Mouse (Mus musculus) ovary, postnatal 10 days (tissue): ENCODE results near the gene Atp13a5.

ENCODE experiments used
- DNase-seq: peaks from one replicate; pipeline ENCODE4 v3.0.0; 2022; ENCODE audit warnings: low spot score

Gene Atp13a5

DNA sequence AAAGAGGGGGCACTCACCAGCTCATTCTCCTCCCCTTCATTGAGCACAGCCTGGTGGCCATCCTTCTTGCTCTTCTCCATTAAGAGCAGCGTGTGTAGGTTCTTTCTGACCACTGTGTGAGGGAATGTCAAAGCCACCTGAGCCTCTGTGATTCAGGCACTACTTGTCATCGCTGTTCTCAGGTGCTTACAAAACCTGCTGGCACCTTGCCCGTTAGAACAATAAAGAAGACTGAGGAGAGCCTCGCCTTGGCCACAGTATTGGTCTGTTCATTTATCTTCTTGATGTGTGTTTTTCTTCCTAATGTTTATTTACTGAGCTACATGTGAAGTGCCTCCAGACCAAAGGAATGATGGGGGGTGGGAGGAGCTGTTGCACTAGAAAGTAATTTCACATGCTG, at the start of gene Atp13a5:
Atp13a5 (minus strand) TSS at position 275 of the 400 bp plus-strand sequence.
- no peak for DNase-seq

DNA sequence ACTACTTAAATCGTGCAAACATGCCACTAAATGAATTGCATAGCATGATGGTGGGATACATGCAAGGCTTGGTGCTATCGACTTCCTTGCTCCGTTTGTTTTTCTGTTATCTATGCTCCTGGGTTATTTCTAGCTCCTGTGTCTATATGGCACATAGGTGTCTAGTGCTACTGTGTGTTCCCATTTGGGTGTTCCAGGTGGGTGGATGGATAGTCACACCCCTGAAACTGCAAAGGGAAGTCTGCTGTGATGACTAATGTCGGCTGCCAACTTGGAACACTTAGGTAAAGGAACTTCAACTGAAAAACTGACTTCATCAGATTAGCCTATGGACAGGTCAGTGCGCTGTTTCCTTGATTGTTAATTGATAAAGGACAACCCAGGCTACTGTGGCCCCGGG, 36.3 kb upstream of the Atp13a5 start:
- DNase-seq: no peak

DNA sequence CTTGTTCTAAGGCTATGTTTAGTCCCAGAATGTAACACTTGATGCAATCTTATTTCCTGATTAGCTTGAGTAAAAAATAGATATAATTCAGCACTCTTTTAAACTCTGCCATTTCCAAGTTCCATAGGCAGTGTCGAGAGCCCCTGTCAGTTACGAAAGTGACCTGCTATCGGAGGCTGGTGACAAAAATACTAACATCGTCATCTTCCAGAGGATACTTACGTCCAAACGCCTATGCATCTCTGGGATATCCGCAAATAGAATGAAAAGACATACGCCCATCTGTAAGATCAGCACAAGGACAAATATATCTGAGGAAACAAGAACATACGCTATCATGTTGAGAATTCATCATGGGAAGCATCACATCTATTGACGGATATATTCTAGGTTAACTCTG, 28.8 kb upstream of the Atp13a5 start:
- DNase-seq: no peak

DNA sequence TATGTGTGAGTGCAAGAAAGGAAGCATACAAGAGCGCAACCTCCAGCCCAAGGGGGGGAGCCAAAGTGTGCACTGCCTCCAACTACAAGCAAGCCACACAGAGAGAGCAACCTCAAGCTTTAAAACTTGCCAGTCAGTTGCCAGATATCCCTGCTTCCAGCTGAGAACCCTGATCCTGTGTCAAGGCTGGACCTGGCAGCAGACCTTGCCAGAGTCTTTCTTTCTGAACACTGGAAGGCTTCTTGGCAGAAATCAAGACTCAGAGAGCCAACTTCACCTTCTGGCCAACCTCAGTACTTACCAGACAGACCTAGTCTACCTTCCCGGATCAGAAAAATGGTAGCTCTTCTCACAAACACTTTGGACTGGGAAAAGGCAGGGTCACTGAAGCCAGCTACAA, 20.5 kb upstream of the Atp13a5 start:
- DNase-seq: no peak

DNA sequence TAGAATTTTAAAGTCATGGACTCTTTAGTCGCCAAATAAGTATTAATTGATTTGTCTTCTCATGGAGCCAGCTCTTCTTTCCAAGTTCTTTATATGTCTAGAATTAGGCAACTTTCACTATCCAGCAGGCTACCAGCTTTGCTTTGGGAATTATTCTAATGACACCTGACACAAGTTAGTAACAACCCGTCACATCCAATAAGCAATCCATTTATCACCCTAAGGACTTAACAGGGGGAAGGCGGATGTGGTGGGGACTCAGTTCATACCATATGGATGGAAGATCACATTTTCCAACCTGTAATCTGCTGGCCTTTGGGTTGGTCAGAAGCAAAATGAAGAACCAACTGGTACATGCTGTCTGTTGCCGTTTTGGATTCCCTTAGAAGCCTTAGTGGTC, 6.2 kb upstream of the Atp13a5 start:
- no peak for DNase-seq

DNA sequence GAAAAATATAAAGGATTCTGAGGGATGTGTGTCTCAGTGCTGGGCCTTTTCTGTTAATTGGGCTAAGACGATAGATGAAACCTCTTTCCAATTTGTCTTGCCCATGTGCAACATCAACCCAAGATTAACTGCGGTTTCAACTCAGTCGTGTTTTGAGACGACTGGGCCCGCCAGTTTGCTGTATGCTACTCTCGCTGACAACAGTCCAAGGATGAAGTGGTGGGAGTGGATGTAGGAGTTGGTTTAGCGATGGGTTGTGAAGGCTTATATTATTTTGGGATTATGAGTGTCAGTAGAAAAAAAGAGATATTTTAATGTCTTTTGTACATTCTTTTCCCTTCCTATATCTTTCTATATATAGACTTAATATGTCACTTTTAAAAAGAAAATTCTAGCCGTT, 3.9 kb downstream of the Atp13a5 start:
- DNase-seq: no peak

DNA sequence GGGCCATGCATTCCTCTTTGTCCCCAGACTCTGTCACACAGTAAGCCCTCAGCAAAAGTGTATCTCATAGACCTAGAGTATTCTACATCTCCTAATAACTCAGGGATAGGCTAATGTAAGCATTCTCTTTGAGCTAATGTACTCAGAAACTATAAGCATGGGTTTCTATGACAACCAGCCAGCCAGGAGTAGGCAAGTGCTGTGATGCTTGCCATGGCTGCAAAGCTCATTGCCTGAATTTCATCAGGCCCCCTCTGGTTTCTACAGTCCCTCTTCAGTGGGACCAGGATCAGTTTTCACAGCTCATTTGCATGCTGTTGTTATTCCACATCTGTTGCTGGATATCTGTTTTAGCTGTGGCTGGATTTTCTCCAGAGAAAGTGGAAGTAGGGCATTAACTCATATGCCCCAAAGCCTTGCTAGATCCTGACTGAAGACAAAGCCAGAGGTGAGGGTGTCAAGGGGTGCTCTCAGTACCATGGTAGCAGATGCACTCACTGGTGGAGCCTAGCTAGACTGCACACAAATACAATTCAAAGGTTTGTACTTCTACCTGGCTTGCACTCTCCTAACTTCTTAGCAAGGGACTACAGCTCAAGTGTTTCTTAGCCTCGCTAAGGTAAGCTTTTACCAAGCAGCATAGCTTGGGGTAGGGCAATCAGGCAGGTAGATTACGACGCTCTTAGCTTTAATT, 47.0 kb downstream of the Atp13a5 start:
- DNase-seq: no peak

DNA sequence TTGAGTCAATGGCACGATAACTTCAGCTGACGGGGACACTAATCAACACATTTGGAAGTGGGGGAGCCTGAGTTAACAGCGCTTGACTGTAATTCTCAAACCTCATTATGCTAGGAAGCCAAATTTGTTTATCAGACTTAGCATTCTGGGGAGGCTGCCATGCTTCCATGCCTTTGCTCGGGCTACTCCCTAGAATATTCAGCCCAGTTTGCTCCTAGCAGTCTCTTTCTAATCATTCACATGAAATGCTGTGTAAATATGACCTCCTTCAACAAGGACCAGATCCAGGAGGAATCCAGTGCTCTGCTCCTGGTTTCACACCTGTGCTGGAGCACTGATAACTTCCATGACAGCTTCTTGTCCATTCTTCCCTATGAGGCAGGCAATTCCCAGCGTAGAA, 47.6 kb downstream of the Atp13a5 start:
- no peak for DNase-seq

DNA sequence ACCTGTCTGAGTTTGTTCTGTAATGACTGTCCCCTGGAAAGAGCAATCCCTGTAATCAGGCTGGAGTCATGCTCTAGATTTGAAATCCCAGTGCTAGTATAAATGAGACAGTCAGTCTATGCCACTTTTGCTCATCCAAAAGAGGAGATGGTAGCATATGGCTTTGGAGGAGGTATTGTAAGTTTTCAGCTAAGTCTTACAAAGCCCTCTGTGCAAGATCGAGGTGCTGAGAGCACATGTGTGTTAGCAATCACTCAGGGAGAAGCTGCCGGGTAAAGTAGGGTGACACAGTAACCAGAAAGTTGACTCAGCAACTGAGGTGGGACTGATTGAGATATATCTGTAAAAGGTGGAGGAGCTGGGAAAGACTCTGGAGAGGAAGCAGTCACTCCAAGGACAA, 49.3 kb downstream of the Atp13a5 start:
- no peak for DNase-seq

DNA sequence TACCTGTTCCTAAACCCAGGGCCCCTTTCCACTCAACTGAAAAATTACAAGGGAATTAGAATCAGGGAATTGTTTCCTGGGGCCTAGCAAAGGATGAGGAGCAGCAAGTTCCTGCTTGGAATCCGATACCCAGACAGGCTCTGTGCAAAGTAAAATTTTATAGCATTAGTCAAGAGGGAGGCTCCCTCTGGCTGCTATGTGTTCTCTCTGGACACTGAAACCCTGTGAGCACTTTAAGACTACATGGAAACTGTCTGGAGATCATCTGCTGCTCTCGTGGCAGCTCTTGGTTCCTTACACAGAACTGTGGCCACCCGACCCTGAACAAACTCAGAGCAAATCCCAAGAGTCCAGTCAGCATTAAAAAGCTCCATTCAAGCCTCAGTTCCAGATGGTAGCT, 50.6 kb downstream of the Atp13a5 start:
- DNase-seq: no peak

DNA sequence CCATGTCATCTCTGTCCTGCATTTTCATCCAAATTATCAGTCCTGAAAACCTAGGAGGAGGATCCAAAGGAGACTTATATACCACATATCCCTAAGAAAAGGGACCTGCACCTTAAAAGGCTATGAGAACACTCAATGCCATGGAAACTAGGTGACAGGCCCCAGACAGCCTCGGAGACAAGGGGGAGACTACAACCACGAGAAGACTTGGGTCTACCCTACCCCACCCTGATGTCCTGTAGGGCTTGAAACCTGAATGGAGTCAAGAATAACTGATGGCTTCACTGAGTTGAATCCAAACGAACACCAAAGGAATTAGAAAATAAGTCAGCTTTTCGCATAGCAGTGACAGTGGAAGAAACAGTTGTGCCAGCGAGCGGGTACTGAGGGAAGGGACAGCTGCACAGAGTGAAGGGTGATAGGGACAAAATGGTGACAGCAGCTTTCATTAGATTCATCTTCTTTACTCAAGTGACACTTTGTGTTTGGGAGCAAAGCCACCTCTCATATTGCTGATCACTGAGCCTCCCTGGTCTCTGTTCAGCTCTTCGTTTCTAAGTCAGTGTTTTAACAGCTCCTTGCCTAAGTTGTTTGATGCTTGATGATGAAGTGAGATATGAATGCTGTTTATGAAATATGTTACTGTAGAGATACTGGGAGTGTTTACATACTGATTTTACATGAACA, 53.2 kb downstream of the Atp13a5 start:
- no peak for DNase-seq

DNA sequence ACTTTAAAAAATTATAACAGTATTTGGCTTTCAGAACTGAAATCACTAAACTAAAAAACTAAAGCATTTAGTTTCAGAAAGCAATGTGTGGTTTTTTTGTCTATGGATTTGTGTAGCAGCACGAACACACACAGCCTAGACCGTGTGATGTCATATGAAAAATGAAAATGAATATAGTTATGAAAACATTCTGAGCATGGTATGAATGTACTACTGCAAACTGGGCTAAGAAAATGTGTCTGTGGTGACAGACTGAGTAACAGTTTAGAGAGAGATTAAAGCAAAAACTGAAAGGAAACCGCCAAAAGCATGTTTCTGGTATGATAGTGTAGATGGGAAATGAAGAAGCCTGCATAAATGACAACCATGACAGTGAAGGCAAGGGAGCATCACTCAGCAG, 57.8 kb downstream of the Atp13a5 start:
- no peak for DNase-seq

DNA sequence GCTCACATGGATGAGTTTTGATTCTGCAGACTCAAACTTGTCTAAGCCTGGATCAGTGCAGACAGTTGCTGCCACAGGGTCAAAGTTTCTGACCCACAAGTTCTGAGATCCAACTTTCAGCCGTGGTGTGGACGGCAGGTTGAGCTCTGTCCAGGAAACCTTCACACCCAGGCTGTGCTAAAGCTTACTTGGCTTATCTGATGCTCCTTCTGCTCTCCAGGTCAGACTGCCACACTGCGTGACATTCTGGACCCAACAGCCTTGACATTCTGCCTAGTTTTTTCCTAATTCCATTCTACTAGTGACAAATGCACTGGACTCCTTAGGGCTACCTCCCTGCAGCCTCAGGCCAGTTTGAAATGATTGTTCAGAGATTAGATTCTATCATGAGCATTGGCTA, 63.1 kb downstream of the Atp13a5 start:
- no peak for DNase-seq

DNA sequence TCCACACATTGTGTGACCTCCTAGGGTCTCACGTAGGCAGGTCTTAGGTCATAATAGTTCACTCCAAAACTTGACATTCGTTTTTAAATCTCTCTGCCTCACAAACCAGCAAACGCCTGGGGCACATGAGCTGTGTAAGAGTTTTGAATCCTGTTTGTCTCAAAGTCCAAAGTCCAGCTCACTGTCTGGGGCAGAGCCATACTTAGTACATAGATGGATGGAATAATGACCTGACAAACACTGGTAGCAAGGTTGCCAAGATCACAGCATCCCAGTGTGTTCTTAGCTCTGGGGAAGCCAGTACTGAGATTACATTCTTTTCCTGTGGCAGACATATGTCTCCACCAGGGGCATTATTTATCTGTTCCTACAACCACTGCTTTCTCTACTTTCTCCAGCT, 63.5 kb downstream of the Atp13a5 start:
- DNase-seq: no peak

DNA sequence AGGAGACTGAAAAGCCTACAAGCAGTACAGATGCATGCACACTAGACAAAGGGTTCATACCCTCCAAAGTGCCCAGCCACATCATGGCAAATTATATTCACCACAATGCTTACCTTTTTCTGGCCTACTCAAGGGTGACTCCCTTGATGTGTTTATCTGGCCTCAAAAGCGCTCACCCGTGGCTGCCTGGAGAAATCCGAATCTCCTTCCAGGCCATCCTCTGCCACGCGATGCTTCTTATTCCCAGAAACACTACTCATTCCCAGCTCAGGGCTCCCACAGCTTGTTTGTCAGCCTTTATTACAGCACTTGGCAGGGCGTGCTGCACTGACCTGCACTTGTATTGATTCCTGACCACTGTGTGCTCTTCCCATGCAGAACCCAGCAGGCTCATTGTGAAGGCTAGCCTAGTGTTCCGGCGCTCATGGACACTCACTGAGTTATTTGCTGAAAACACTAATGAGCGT, 80.9 kb downstream of the Atp13a5 start:
- DNase-seq: no peak

DNA sequence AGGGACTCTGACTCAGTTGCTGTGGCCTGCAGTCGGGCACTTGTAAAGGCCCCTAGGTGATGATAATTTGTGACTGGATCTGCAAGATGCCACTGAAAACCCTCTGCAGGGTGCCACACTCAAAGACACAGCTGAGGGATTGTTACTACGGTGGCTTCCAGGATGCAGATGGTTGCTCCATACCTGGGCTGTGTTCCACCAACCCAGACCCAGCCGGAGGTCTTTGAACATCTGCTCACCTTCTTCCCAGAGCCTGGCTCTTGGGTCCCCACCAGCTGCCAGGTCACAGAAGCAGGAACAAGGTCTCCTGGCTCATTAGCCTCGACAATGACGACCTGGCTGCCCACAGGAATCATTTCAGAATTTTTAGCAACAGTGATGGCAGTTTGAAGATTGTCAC, 97.8 kb downstream of the Atp13a5 start:
- no peak for DNase-seq

DNA sequence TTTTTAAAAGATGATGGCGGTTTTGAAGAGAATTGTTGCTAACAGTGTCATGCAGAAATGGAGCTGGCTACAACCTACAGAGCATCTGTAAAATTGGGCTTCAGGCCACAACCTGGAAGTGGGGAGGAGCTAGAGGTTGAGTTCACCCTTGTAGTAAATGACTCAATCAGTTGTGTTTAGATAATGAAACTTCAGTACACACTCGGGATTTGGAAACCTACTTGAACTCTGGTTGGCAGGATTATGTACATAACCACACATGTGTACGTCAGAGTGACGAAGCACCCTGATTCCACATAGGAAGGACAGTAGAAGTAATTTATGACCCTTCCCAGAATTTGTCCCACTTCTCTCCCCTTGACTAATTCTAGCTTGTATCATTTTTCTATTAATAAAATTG, 124.2 kb downstream of the Atp13a5 start:
- DNase-seq: no peak

DNA sequence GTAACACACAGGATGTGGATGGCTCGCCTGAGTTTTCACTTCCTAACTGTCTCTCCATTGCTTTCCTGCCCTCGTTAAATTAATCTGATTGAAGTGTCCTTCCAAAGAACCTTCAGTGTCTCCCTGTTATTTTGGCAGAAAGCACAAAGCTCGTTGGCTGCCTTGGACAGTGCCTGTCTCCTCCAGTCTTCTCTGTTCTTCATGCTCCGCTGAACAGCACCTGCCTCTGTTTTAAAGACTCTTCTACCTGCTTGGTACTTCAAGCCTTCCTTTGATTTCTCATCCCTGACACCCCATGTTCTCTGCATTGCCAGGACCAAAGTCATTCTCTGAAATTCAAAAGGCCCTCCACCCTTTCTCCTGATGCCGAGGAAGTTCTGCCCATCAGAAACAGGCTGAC, 142.6 kb downstream of the Atp13a5 start:
- no peak for DNase-seq

DNA sequence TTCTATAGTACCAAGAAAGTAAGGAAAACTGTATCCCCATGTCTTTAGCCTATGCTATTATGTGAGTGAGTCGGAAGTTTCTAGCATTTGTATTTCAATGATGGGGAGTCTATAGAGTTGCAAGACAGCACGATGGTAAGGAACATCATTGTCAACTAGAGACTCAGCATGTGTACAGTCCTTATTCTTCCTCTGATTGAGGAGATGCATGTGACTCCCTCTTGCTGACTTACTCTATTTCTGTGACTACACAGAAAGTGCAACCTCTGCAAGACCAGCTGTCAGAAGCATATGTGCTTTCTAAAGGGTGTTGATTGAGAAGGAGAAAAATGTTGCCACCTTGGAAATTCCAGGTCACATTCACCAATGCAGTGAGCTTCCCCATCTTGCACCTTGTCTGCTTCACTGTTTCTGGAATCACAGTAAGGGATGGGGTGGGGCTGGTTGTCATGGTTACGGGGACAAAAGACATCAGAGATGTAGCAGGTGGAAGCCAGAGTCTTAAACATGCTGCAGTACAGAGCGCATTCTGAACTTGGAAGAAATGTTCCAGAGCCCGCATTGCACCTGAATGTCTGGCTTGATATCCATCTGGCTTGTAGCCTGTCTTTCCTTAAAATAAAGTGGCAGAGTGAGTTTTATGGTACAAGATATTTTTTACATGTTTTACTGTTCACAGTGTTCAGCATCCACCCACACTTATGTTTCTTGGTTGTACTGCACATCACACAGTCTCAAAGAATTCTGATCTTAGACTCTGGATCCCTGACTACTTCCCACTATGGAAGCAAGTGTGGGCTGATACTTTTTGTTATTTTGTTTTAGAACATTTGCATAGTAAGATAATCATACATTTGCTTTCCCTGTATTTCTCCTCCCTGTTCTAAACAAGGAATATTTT, 161.9 kb downstream of the Atp13a5 start:
- no peak for DNase-seq

DNA sequence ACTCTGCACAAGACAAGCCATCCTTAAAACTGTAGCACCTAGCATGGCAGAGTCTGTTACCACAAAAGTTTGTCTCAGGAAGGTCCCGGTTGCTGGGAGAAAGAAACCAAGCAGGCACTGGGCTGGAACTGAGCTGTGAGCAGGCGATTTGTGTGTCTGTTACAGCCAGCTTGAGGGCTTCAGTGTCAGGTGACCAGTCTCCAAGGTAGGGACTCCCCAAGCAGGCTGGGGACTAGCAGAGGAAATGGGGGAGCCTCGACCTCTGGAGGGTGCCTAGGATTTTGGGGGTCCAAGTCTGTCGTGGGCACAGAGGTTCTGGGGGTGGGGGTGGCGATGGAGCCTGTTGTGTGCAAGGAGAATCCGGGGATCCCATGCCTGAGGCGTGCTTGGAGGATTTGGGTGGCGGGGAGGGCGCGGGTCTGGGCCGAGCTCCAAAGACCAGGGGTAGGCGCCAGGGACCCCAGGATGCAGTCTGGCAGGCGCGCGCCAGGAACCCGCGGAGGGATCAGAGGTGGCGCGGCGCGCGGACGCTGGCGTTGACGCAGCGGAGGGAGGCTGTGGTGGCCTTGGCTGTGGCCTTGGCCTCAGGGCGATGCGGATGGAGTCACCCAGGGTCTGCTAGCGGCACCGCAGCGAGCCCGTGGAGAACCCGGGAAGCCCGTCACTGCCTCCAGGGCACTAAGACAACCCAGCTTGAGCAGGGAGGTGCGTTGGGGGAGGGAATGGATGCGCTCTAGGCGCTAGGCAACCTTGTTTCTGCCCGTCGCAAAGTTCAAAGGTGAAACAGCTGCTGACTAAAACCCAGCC, 168.7 kb downstream of the Atp13a5 start, which contains the start of gene Hrasls:
Hrasls (plus strand) TSS at position 91 of the 807 bp plus-strand sequence.
- no peak for DNase-seq

DNA sequence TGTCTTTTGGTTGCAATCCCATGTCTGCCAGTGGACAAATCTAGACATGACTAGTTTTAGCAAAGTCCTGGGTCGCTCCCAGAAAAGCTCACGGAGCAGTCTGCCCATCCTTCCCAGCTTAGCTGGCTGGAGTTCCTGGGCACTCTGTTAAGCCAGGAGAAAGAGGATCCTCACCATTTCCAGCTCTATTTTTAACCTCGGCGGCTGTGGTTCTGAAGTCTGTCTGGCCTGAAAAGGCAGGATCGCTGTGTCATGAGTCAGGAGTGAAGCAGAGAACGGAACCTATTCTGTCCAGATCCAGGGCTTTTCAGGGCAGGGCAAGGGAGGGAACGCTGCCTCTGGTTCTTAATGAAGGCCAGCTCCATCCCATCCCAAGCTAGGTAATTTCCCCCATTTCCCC, 169.7 kb downstream of the Atp13a5 start:
- no peak for DNase-seq

DNA sequence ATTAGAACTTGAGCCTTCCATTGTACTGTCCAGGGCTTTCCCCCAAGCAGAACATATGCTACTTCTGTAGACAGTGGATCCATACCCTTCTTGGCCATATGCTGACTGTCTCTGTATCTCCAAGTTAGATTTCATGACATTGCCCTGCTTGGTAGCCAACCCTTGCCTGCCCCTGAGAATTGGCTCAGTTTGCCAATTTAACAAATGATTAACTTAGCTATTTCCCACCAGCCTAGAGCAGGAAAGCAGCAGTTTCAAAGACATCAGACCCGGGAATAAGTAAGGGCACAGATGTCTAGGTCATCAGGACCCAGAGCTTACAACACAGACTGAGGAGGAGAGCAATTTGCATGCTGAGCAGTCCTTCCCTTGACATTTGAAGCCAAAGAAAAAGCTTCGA, 173.0 kb downstream of the Atp13a5 start:
- DNase-seq: no peak
